Mouse (Mus musculus) T-helper 1 cell (primary cell): Measurements from ENCODE around the gene Cfap221.

Source experiments
- in situ Hi-C: fragments of 300-600 bp; cut with MboI, MseI; formaldehyde crosslinking; loops from one replicate; pipeline ENCODE4 v1.15.1; 2025; ENCODE audit warnings: high pct_unique_total_duplicates

Cfap221 gene

GRCm38 (mm10) chr1:119996798-119997581 lies at the start of gene Cfap221:
Cfap221 (minus strand) TSS chr1:119997234.
- in situ Hi-C loops = no loop called here

- in situ Hi-C loops = no loop called here
Measured at GRCm38 (mm10) chr1:120044584-120044983, 47.5 kb upstream of the Cfap221 start.

- in situ Hi-C loops = no loop called here
Measured at GRCm38 (mm10) chr1:120042421-120042820, 45.4 kb upstream of the Cfap221 start.

GRCm38 (mm10) chr1:120038594-120038993 lies 41.6 kb upstream of the Cfap221 start:
- in situ Hi-C loops = no loop called here

- in situ Hi-C loops = no loop called here
Measured at GRCm38 (mm10) chr1:120037021-120037683, 40.1 kb upstream of the Cfap221 start.

GRCm38 (mm10) chr1:120035456-120036034 lies 38.5 kb upstream of the Cfap221 start:
- in situ Hi-C loops = no loop called here

GRCm38 (mm10) chr1:120034793-120035192 lies 37.8 kb upstream of the Cfap221 start:
- in situ Hi-C loops = loop anchor here (5.0 kb wide), 1 partner anchor 58 kb away; no protein-coding TSS in a partner anchor

- in situ Hi-C loops = loop anchor here (5.0 kb wide), 1 partner anchor 59 kb away; no protein-coding TSS in a partner anchor
Measured at GRCm38 (mm10) chr1:120033469-120033854, 36.4 kb upstream of the Cfap221 start.

- in situ Hi-C loops = loop anchor here (5.0 kb wide), 1 partner anchor 59 kb away; no protein-coding TSS in a partner anchor
Measured at GRCm38 (mm10) chr1:120032804-120033468, 35.9 kb upstream of the Cfap221 start.

- in situ Hi-C loops = loop anchor here (5.0 kb wide), 1 partner anchor 62 kb away; no protein-coding TSS in a partner anchor
Measured at GRCm38 (mm10) chr1:120030474-120030873, 33.4 kb upstream of the Cfap221 start.

GRCm38 (mm10) chr1:120027693-120028092 lies 30.7 kb upstream of the Cfap221 start:
- in situ Hi-C loops = no loop called here

- in situ Hi-C loops = no loop called here
Measured at GRCm38 (mm10) chr1:120025050-120025439, 28.0 kb upstream of the Cfap221 start.

GRCm38 (mm10) chr1:120024331-120025049 lies 27.5 kb upstream of the Cfap221 start:
- in situ Hi-C loops = no loop called here

GRCm38 (mm10) chr1:120021951-120022350 lies 24.9 kb upstream of the Cfap221 start:
- in situ Hi-C loops = no loop called here

- in situ Hi-C loops = no loop called here
Measured at GRCm38 (mm10) chr1:120020322-120020897, 23.4 kb upstream of the Cfap221 start.

- in situ Hi-C loops = no loop called here
Measured at GRCm38 (mm10) chr1:120019428-120019827, 22.4 kb upstream of the Cfap221 start.

GRCm38 (mm10) chr1:120018900-120019299 lies 21.9 kb upstream of the Cfap221 start:
- in situ Hi-C loops = no loop called here

- in situ Hi-C loops = no loop called here
Measured at GRCm38 (mm10) chr1:120016240-120016639, 19.2 kb upstream of the Cfap221 start.

GRCm38 (mm10) chr1:120013111-120013510 lies 16.1 kb upstream of the Cfap221 start:
- in situ Hi-C loops = no loop called here

- in situ Hi-C loops = no loop called here
Measured at GRCm38 (mm10) chr1:120012638-120013037, 15.6 kb upstream of the Cfap221 start.
